Mouse (Mus musculus) R1 (cell line): Measurements from ENCODE around the gene Olfr1150-ps1.

ENCODE experiments used
- DNase-seq: peaks from one replicate; pipeline ENCODE4 v3.0.0-alpha.2; 2018; ENCODE audit warnings: low read depth, low spot score

Olfr1150-ps1 gene

DNA sequence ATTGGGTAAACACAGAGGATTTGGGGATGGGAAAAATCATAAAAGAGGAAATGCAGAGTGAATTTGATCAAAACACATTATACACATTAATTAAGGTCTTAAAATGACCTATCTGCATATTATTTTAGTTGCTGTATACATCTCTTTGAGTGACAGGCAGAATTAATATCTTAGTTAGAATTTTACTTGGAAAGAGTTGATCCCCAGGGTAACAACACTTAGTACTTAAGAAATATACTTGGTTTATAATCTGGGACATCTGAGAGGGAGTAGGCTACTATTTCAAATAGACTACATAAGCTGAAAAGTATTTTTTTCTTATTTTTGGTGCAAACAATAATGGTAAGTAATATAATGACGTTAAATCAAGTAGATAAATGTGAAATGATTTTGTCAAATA, at the start of gene Olfr1150-ps1:
Gene Olfr1150-ps1, plus strand, starts transcription at position 301 of the 400 bp plus-strand sequence.
- no peak for DNase-seq

DNA sequence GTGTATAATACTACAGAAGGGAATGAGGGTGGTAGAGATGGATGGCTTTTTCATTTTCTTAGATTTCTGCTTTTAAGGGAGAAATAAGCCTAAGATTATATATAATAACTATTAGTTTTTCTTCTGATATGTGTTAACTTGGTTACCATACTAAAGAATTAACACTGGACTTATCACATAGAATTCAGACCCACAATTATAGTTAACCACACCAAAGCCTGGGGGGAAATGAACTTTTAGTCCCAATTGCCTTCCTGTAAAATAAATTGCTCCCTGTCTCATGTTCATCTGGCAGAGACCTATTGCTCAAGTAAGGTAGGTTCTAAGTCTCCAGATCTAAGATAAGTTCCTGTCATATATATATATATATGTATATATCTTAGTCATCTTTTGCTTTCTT, 43.5 kb upstream of the Olfr1150-ps1 start, which contains the start of gene Olfr1143:
Gene Olfr1143, plus strand, starts transcription at position 301 of the 400 bp plus-strand sequence.
- DNase-seq: no peak

DNA sequence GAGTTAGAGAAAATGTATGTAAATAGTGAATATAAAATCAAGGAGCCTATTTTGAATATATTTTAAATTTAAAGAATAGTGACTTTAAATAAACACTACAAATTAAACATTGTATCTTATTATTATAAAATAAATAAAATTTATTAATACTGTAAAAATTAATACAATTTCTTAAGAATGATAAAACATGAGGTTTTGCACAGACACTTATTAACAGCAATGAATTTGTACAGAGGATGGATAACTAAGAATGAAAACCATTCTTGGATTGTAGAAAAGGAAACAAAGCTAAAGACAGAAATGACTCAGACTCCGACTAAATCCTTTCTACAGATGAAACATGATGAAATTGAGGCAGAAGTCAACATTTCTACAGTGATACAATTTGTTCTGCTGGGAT, 34.3 kb upstream of the Olfr1150-ps1 start, which contains the start of gene Olfr1145:
Gene Olfr1145, plus strand, starts transcription at position 301 of the 400 bp plus-strand sequence.
- no peak for DNase-seq

DNA sequence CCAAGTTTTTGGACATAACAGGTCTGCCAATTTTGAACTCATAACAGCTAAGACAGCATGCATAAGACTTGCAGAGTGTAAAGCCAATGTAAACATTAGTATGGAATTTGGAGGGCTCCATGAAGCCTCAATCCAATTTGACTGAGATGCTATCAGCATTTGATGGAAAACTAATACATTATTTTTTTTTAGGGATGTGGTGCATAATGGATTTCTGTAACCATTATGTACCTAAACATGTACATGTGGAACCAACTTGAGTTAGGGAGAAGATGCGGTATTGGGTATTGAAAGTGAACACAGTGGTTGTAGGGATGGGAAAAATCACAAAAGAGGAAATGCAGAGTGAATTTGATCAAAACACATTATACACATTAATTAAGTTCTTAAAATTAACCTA, 13.6 kb upstream of the Olfr1150-ps1 start, which contains the start of gene Olfr1148:
Gene Olfr1148, plus strand, starts transcription at position 301 of the 400 bp plus-strand sequence.
- no peak for DNase-seq

DNA sequence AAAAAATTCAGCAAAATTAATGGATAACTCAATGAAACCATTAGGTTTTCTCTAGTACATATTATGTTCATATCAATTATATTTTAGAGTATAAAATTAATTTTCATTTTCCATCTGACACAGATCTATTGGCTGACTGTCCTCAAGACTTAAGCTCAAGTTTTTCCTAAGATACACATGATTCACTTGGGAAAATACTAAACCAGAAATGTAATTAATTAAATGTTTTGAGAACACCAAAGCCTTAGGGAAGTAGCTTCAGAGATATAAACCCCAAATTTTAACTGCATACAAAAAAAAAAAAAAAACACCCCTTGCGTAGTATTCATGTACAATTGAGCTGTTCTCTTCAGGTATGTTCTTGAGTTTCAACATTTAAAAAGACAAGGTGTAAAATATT, 11.8 kb downstream of the Olfr1150-ps1 start, which contains the start of gene Olfr1151:
Gene Olfr1151, plus strand, starts transcription at position 301 of the 400 bp plus-strand sequence.
- DNase-seq: no peak

DNA sequence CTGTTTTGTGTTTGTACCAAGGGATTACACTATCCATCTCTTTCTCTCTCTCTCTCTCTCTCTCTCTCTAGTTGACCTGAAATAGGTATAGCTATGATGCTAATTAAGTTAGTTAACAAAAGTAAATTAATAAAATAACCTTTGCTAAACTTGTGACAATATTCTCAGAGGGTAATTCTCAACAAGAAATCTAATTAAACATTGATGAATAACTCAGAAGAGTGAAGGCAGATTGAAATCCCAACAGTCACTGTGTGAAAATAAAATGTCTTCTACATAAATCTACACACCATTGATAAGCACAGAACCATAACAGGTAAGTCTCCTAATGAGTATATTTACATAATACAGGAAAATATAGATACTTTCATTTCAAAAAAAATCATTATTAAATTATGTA, 22.4 kb downstream of the Olfr1150-ps1 start, which contains the start of gene Olfr1152:
Gene Olfr1152, plus strand, starts transcription at position 301 of the 400 bp plus-strand sequence.
- DNase-seq: no peak

DNA sequence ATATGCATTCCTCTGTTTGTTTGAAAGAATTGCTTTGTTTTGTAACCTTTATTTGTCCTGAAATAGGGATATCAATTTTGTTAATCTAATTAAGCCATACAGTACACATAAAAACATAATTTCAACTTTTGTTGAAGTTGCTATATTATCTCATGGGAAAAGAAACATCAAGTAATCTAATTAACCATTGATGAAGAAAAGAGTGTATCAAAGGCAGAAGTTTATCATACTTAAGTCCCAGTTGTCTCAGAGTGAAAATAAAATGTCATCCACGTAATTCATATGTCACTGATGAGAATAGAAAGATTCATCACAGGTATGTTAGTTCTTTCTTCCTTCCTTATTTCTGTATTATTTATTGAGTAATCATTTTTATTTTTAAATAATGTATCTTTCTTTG, 50.9 kb downstream of the Olfr1150-ps1 start, which contains the start of gene Olfr1153:
Gene Olfr1153, plus strand, starts transcription at position 301 of the 400 bp plus-strand sequence.
- no peak for DNase-seq
